Mouse (Mus musculus) limb, embryonic 11.5 days (tissue): ENCODE data around the gene 0610010F05Rik. TPM values are rescaled to one million over a fixed set of nuclear protein-coding genes. Genes with fewer than 3 reads are reported as not detected.

ENCODE experiments used
- ATAC-seq: fragments of 200-750 bp; cut with Nextera tagmentation; 2 replicates; pipeline ENCODE4 v1.8.0; 2017; ENCODE audit warnings: low read depth; ENCODE audit not compliant: insufficient number of reproducible peaks, low FRiP score, low TSS enrichment
- DNase-seq: peaks from one replicate; pipeline ENCODE4 v3.0.0-alpha.2; 2015; ENCODE audit warnings: low spot score
- H3K27ac ChIP-seq: fragments of 300-500 bp; sonication (generic); replicated peaks from 2 replicates; pipeline ENCODE4 v1.5.1; 2014; ENCODE audit warnings: low read depth, mild to moderate bottlenecking, low read length
- H3K27me3 ChIP-seq: fragments of 300-500 bp; sonication (generic); 2 replicates; pipeline ENCODE4 v1.6.1; 2014; ENCODE audit warnings: mild to moderate bottlenecking, low read length, mixed read lengths; ENCODE audit not compliant: control insufficient read depth, insufficient read depth
- H3K36me3 ChIP-seq: fragments of 300-500 bp; sonication (generic); 2 replicates; pipeline ENCODE4 v1.6.1; 2014; ENCODE audit warnings: mild to moderate bottlenecking, low read length, moderate library complexity, mixed read lengths; ENCODE audit not compliant: control insufficient read depth, insufficient read depth
- H3K4me1 ChIP-seq: fragments of 300-500 bp; sonication (generic); 2 replicates; pipeline ENCODE4 v1.6.1; 2014; ENCODE audit warnings: low read length, mixed read lengths; ENCODE audit not compliant: control insufficient read depth, insufficient read depth
- H3K4me2 ChIP-seq: fragments of 300-500 bp; sonication (generic); 2 replicates; pipeline ENCODE4 v1.6.1; 2014; ENCODE audit warnings: low read depth, mild to moderate bottlenecking, moderate library complexity; ENCODE audit not compliant: severe bottlenecking
- H3K4me3 ChIP-seq: fragments of 300-500 bp; sonication (generic); 2 replicates; pipeline ENCODE4 v1.5.1; 2014; ENCODE audit warnings: low read depth, low read length
- H3K9ac ChIP-seq: fragments of 300-500 bp; sonication (generic); 2 replicates; pipeline ENCODE4 v1.6.1; 2014; ENCODE audit warnings: mild to moderate bottlenecking, low read length
- H3K9me3 ChIP-seq: fragments of 300-500 bp; sonication (generic); 2 replicates; pipeline ENCODE4 v1.6.1; 2016; ENCODE audit warnings: low read length; ENCODE audit not compliant: control insufficient read depth
- WGBS: fragments of 180-500 bp; shearing (Covaris S2); extraction: QIAGEN DNeasy Blood & Tissue Kit; methylation state at CpG from one replicate; pipeline ENCODE4 v1.1.7; 2014; 5-methylcytosine and 5-hydroxymethylcytosine counted together
- polyA plus RNA-seq: library from polyadenylated mRNA; unstranded; fragments of >200 nt; fragmentation: Nextera tagmentation; extraction: Ambion mirVana; gene quantifications from 2 replicates; pipeline ENCODE4 v1.2.1, GENCODE M21; 2014

Gene 0610010F05Rik
- 31.1 and 31.2 TPM in 2 replicates for polyA plus RNA-seq

DNA sequence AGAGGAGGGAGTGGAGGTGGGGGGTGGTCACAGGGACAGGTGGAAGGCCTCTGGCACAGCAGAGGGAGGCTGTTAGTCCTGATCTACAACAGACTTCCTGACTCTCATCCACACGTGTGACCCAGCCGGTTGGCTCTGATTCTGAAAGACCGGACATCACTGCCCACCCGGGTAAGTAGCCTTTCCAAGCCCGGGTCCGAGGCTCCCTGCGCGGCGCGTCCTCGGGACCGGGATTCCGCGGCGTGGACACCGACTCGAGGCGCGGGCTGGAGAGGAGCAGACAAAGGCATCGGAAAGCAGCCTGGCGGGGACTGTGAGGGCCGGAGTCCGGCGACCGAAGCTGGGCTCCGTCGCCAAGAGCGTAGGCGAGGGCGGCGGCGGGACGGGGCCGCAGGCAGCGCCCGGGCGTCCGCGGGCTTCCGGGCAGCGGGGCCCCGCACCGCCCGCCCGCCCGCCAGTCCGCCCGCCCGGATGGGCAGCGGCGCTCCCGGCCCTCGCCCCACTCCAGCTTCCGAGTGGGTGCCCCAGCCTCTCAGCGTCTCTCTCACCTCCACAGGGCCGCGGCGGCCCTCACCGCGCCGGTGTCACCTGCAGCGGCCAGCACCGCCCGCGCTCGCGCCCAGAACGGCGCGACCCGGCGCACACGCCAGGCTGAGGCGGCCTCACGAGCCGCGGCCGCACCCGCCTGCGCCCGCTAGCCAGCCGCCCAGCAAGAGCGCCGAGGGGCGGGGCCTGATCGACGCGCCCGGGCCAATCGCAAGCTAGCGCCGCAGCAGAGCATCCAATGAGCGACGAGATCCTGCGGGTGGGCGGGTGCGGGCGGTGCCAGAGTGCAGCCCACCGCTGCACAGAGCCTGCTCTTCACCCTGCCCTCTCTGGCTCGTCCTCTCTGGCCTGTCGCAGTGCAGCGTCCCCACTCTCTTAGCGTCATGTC lies at the start of gene 0610010F05Rik:
TSS of gene 0610010F05Rik (minus strand) at position 695 of the 934 bp plus-strand sequence.
- H3K27ac ChIP-seq, result peak within 1 kb of the TSS; percentile 77
- no peaks in the 10 kb centered on the region for H3K4me1 ChIP-seq
- DNase-seq (peak; percentile 92), ATAC-seq (peak; percentile 99)
- no peaks in the 10 kb centered on the region for H3K27me3 ChIP-seq
- peak within 1 kb of the TSS; percentile 93 for H3K9ac ChIP-seq
- H3K9me3 ChIP-seq, result no peaks in the 10 kb centered on the region
- H3K36me3 ChIP-seq, result no peaks in the 10 kb centered on the region
- H3K4me2 ChIP-seq, result peak within 1 kb of the TSS; percentile 70
- peak within 1 kb of the TSS; percentile 77 for H3K4me3 ChIP-seq
- under 1% methylated on average over 82 of the region's 103 CpGs for WGBS

DNA sequence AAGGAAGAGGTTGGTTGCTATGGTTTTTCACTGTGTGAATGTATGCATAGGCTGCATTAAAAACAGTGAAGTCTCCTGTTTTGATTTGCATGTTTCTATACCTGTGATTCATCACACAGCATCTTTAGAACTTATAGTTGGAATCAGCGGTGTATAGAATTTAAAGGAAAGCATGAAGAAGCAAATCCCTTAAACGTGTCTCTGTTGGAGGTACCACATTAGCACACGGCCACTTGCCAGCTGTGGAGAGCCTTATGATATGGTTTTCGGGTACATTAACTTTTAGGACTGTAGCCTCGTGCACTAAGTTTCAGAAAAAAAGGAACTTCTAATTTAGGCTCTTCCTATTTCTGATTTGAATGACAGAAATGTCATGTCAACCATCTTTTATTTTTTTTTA lies 49.1 kb upstream of the 0610010F05Rik start:
- no peak overlapping the region for H3K4me2 ChIP-seq
- H3K36me3 ChIP-seq, result no peaks in the 10 kb centered on the region
- no peak overlapping the region for H3K4me3 ChIP-seq
- H3K27me3 ChIP-seq, result no peaks in the 10 kb centered on the region
- no peak overlapping the region for H3K9ac ChIP-seq
- H3K27ac ChIP-seq, result no peak overlapping the region
- ATAC-seq, result no peak
- DNase-seq, result no peak
- H3K9me3 ChIP-seq, result no peaks in the 10 kb centered on the region
- 92% methylated on average over 5 of the region's 5 CpGs for WGBS
- no peaks in the 10 kb centered on the region for H3K4me1 ChIP-seq

DNA sequence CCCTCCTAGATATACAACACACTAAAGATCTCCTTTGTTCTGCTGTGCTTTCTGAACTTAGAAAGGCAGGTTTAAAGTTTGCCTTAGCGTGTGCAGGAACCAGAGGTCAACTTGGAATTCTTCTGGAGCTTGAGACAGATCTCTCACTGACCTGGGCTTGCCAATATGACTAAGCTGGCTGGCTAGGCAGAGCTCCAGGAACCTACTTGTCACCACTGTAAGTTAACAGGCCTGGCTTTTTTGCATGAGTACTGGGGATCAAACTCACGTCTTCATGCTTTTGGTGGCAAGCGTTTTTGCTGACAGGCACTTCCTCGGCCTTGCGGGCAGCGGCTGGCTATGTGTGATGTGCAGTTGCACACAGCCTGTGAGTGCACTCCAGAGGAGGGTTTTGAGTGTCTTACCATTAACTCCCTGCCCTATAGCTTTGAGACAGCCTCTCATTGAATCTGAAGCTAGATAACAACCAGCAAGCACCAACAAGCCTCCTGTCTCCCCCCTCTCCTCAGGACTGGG lies 47.1 kb upstream of the 0610010F05Rik start:
- ATAC-seq, result no peak
- DNase-seq, result no peak
- Histone ChIP-seq H3K9ac (no peak overlapping the region), H3K27ac (no peak overlapping the region), H3K36me3 (peaks cover 5% of the 10 kb centered on the region; the same call in 1 of the 2 replicates), H3K4me3 (no peak overlapping the region), H3K4me2 (no peak overlapping the region), H3K27me3 (no peaks in the 10 kb centered on the region), H3K9me3 (no peaks in the 10 kb centered on the region), H3K4me1 (no peaks in the 10 kb centered on the region)
- 94% methylated on average over 6 of the region's 6 CpGs for WGBS

DNA sequence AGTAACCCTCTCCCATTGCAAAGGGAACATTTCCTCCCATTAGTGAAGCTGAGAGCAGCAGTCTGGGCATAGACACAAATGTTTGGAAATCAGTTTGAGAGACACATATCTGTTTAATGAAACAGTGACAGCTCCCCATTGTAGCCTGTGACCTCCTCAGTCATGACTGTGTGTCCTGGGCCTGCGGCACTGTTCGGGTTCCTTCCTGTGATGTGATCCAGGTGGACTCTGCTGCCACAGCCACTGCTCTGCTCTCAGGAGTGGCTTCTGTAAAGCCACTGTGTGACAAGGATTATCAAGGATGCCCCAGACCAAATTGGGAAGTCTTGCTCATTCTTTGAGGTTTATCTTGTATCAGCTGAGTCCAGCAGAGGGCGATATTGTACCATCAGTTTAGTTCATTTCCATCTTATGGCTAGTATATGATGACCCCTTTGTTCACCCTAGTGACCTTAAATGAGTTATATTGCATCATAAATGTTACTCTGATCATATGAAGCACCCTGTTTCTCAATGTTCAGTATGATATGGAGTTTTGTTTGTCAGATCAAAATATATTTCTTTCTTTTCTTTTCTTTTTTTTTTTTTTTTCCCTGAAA lies 45.7 kb upstream of the 0610010F05Rik start:
- DNase-seq (peak; percentile 75), ATAC-seq (no peak)
- Histone ChIP-seq H3K4me3 (no peak overlapping the region), H3K9me3 (no peaks in the 10 kb centered on the region), H3K9ac (no peak overlapping the region), H3K36me3 (peaks cover 5% of the 10 kb centered on the region; the same call in 1 of the 2 replicates), H3K27ac (no peak overlapping the region), H3K4me2 (no peak overlapping the region), H3K4me1 (no peaks in the 10 kb centered on the region), H3K27me3 (no peaks in the 10 kb centered on the region)
- 44% methylated on average over 3 of the region's 3 CpGs for WGBS

DNA sequence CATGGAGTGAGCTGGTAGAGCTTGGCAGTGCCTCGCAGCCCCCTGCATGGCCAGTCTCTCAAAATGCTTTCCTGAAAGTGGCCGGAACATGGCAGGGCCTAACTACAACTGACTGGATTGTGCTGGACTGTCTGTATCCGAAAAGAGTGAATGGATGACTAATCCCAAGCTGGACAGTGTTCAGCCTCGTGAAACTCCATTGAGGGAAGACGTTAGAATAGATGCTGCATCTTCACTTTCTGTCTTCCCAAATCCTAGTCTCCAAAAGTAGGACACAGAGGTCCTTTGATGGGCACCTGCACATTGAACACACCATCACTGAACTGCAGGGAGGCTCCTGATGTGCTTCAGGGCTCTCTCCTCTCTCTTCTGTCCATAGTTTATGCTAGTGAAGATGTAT lies 42.7 kb upstream of the 0610010F05Rik start:
- peaks cover 8% of the 10 kb centered on the region; the same call in 1 of the 2 replicates for H3K36me3 ChIP-seq
- H3K27me3 ChIP-seq, result no peaks in the 10 kb centered on the region
- no peak overlapping the region for H3K9ac ChIP-seq
- no peak overlapping the region for H3K4me2 ChIP-seq
- no peaks in the 10 kb centered on the region for H3K9me3 ChIP-seq
- H3K4me3 ChIP-seq, result no peak overlapping the region
- H3K27ac ChIP-seq, result no peak overlapping the region
- 95% methylated on average over 5 of the region's 5 CpGs for WGBS
- ATAC-seq, result no peak
- no peak for DNase-seq
- H3K4me1 ChIP-seq, result no peaks in the 10 kb centered on the region

DNA sequence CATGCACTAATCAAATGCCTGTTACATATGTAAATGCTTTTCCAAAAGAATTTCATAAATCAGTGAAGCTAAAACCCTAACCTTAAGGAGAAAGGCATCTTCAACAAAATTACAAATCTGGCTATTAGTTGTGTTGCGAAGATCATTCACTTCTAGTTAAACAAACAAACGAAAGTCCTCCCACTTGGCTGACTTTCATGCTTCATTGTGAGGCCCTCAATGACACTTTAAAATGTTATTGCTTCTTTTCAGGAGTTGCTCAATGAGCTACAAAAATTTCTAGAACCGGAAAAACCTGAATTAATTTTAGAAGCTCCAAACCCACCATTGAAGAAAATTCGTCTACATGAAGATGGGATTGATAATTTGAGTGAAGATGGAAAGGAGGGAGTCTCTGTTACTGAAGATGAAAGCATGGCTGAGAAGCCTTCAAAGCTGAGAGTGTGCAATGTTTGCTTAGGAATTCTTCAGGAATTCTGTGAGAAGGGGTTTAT lies 38.9 kb upstream of the 0610010F05Rik start:
- Histone ChIP-seq H3K4me3 (no peak overlapping the region), H3K4me1 (no peaks in the 10 kb centered on the region), H3K36me3 (peaks cover 8% of the 10 kb centered on the region; the same call in 1 of the 2 replicates), H3K9ac (no peak overlapping the region), H3K27ac (no peak overlapping the region), H3K9me3 (no peaks in the 10 kb centered on the region), H3K27me3 (no peaks in the 10 kb centered on the region), H3K4me2 (no peak overlapping the region)
- 90% methylated on average over 4 of the region's 4 CpGs for WGBS
- ATAC-seq (no peak), DNase-seq (no peak)

DNA sequence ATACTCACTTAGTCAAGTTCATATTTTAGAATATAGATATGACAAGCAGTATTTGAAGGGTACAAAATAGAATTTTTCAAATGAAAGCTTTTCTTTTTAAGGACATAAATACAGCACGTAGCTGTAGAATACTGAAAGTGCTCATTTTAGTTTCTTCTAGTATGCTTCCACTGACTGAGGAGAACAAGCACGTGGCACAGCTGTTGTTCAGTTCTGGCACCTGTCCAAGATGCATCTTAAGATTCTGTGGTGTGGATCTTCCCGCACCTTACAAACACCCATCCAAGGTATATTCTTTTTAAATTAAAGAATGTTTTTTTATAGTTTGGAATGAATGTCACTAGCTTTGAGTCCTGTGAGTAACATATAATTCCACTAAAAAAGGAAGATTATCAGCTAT lies 33.7 kb upstream of the 0610010F05Rik start:
- Histone ChIP-seq H3K4me2 (peak overlapping the region; percentile 62; the same call in 1 of the 2 replicates), H3K36me3 (no peaks in the 10 kb centered on the region), H3K27ac (no peak overlapping the region), H3K9ac (no peak overlapping the region), H3K27me3 (no peaks in the 10 kb centered on the region), H3K4me3 (peak overlapping the region; percentile 94), H3K9me3 (no peaks in the 10 kb centered on the region), H3K4me1 (no peaks in the 10 kb centered on the region)
- ATAC-seq (no peak), DNase-seq (no peak)
- WGBS, result 69% methylated on average over 3 of the region's 3 CpGs

DNA sequence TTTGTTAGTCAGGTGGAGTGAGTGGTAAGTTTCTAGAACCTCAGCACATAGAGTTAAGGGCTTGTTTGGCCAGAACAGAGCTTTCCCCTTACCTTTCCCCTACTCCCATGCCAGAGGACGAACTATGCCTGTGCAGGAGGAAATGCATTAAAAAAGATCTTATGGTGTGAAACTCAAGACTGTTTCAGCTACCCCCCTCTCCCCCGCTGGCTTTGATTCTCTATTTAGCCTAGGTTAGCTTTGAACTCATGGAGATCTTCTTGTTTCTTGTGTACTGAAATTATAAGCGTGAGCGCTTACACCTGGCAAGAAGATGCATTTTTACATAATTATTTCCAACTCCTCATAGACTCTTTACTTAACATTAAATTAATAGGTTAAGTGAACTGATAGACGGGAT lies 33.1 kb upstream of the 0610010F05Rik start:
- DNase-seq (no peak), ATAC-seq (no peak)
- Histone ChIP-seq H3K9me3 (no peaks in the 10 kb centered on the region), H3K9ac (peak overlapping the region; percentile 89), H3K36me3 (no peaks in the 10 kb centered on the region), H3K4me3 (peak overlapping the region; percentile 94), H3K27me3 (no peaks in the 10 kb centered on the region), H3K4me1 (no peaks in the 10 kb centered on the region), H3K27ac (peak overlapping the region; percentile 90), H3K4me2 (peak overlapping the region; percentile 62)
- 9% methylated on average over 5 of the region's 5 CpGs for WGBS
